Mouse (Mus musculus) kidney, embryonic 14.5 days (tissue): ENCODE data around the gene Dcaf12. TPM values are rescaled to one million over a fixed set of nuclear protein-coding genes. Genes with fewer than 3 reads are reported as not detected.

Experiments
- ATAC-seq: fragments of 200-750 bp; cut with Nextera tagmentation; 2 replicates; pipeline ENCODE4 v1.8.0; 2017; ENCODE audit warnings: moderate number of reproducible peaks, mild to moderate bottlenecking, moderate TSS enrichment, moderate library complexity; ENCODE audit not compliant: low FRiP score, low TSS enrichment
- H3K27ac ChIP-seq: fragments of 300-500 bp; sonication (generic); 2 replicates; pipeline ENCODE4 v1.5.1; 2014; ENCODE audit warnings: low read depth, mild to moderate bottlenecking, low read length, moderate library complexity, mixed read lengths
- H3K27me3 ChIP-seq: fragments of 300-500 bp; sonication (generic); 2 replicates; pipeline ENCODE4 v1.6.1; 2014; ENCODE audit warnings: mild to moderate bottlenecking, low read length; ENCODE audit not compliant: control insufficient read depth, insufficient read depth
- H3K36me3 ChIP-seq: fragments of 300-500 bp; sonication (generic); 2 replicates; pipeline ENCODE4 v1.6.1; 2014; ENCODE audit warnings: low read length, mixed read lengths; ENCODE audit not compliant: control insufficient read depth, insufficient read depth
- H3K4me1 ChIP-seq: fragments of 300-500 bp; sonication (generic); 2 replicates; pipeline ENCODE4 v1.6.1; 2014; ENCODE audit warnings: low read length, mixed read lengths; ENCODE audit not compliant: control insufficient read depth, insufficient read depth
- H3K4me2 ChIP-seq: fragments of 300-500 bp; sonication (generic); replicated peaks from 2 replicates; pipeline ENCODE4 v1.6.1; 2014; ENCODE audit warnings: low read depth, mild to moderate bottlenecking, low read length
- H3K4me3 ChIP-seq: fragments of 300-500 bp; sonication (generic); 2 replicates; pipeline ENCODE4 v1.5.1; 2014; ENCODE audit warnings: mild to moderate bottlenecking, low read length
- H3K9ac ChIP-seq: fragments of 300-500 bp; sonication (generic); 2 replicates; pipeline ENCODE4 v1.6.1; 2014; ENCODE audit warnings: low read depth, mild to moderate bottlenecking, low read length, moderate library complexity
- H3K9me3 ChIP-seq: fragments of 300-500 bp; sonication (generic); 2 replicates; pipeline ENCODE4 v1.6.1; 2016; ENCODE audit warnings: low read length; ENCODE audit not compliant: control insufficient read depth
- WGBS: fragments of 180-500 bp; shearing (Covaris S2); extraction: QIAGEN DNeasy Blood & Tissue Kit; methylation state at CpG from one replicate; pipeline ENCODE4 v1.1.7; 2014; 5-methylcytosine and 5-hydroxymethylcytosine counted together
- polyA plus RNA-seq: library from polyadenylated mRNA; unstranded; fragments of >200 nt; fragmentation: Nextera tagmentation; extraction: Ambion mirVana; gene quantifications from 2 replicates; pipeline ENCODE4 v1.2.1, GENCODE M21; 2014

Dcaf12 gene
- polyA plus RNA-seq, 1 experiment from 2014 or later: 53.0 TPM

DNA sequence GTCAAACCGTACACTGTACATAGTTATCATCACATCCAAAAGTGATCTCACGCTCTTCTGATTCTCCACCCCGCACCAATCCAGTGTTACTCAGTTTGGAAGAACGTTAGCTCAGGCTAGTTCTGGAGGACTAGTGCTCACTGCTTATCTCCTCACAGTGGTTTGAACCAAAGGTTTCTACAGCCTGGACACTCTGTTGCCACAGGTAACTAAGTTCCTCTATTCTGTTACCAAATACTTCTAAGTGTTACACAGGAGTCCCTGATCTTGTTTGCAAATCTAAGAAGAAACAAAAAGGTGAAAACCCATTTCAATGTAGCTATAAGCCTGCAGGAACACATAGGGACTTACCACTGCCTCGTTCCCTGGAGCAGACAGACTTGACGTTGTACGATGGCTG lies 18.7 kb downstream of the Dcaf12 start:
- Histone ChIP-seq H3K27ac (no peak overlapping the region), H3K4me2 (no peak overlapping the region), H3K4me3 (no peak overlapping the region), H3K36me3 (peaks cover 95% of the 10 kb centered on the region), H3K9me3 (no peaks in the 10 kb centered on the region), H3K27me3 (no peaks in the 10 kb centered on the region), H3K9ac (no peak overlapping the region), H3K4me1 (no peaks in the 10 kb centered on the region)
- 96% methylated on average over 7 of the region's 7 CpGs for WGBS
- ATAC-seq: no peak

DNA sequence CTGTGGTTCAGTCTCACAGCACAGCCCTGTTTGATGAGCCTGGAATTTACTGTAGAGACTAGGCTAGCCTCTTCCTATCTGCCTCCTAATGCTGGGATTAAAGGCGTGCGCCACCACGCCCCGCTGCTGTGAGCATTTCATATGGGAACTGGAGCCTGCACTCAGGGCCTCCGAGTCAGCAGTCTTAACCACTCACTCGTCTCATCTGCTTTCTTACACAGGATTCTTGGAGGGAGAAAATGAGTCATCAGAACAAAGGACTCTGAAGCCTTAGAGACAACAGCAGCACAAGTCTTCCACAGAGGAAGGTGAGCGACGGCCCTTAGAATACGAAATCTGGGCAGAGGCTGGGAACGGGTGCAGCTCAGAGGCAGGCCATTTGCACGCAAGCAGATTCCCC lies 19.2 kb downstream of the Dcaf12 start:
- WGBS: 95% methylated on average over 11 of the region's 11 CpGs
- H3K9ac ChIP-seq: no peak overlapping the region
- H3K27me3 ChIP-seq: no peaks in the 10 kb centered on the region
- no peak for ATAC-seq
- no peaks in the 10 kb centered on the region for H3K9me3 ChIP-seq
- no peaks in the 10 kb centered on the region for H3K4me1 ChIP-seq
- peaks cover 95% of the 10 kb centered on the region for H3K36me3 ChIP-seq
- no peak overlapping the region for H3K4me3 ChIP-seq
- no peak overlapping the region for H3K27ac ChIP-seq
- H3K4me2 ChIP-seq: no peak overlapping the region

DNA sequence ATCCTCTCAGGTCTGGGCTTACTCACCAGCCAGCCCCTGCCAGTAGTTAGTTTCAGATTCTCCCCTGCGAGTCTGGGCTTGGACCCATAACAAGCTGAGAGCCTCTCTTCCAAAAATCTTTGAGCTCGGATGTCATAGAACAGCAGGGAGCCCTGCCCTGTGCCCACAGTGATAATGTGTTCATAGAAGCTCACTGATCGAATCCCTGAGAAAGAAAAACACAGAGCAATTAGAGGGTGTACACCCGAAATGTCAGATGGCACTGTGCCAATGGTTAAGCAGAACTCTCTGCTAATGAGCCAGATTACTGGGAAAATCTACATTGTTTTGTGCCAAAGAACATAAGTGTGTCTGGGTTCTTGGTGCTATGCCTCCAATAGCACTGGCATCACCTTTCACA lies 20.8 kb downstream of the Dcaf12 start:
- peaks cover 83% of the 10 kb centered on the region for H3K36me3 ChIP-seq
- H3K27ac ChIP-seq: no peak overlapping the region

DNA sequence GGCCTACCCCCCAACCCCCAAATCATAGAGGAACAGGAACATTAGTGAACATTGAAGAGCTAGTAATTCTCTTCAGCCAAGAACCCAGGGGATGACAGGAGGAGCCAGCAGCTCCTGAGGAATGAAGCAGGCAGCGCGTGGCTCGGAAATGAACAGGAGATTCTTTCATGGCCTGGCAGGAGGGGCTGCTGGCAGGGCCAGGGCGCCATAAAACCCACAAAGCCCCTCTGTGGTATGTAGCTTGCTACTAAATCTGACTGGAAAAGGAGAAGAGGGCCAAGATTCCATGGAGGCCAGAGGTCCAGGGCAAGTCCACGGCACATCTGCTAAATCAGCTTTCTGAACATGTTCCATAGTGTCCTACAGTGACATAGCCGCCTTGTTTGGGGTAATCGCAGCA lies 24.9 kb downstream of the Dcaf12 start:
- 76% methylated on average over 7 of the region's 7 CpGs for WGBS
- no peak for ATAC-seq
- no peaks in the 10 kb centered on the region for H3K27me3 ChIP-seq
- no peak overlapping the region for H3K9ac ChIP-seq
- no peaks in the 10 kb centered on the region for H3K4me1 ChIP-seq
- H3K4me3 ChIP-seq: no peak overlapping the region
- H3K4me2 ChIP-seq: no peak overlapping the region
- H3K27ac ChIP-seq: no peak overlapping the region
- no peaks in the 10 kb centered on the region for H3K9me3 ChIP-seq
- peaks cover 45% of the 10 kb centered on the region for H3K36me3 ChIP-seq

More for the DNA sequence above, 20.8 kb downstream of the Dcaf12 start:
- no peak for ATAC-seq
- H3K4me2 ChIP-seq: no peak overlapping the region
- 84% methylated on average over 4 of the region's 4 CpGs for WGBS
- H3K9ac ChIP-seq: no peak overlapping the region
- no peaks in the 10 kb centered on the region for H3K27me3 ChIP-seq
- no peaks in the 10 kb centered on the region for H3K4me1 ChIP-seq
- H3K4me3 ChIP-seq: no peak overlapping the region
- H3K9me3 ChIP-seq: no peaks in the 10 kb centered on the region

DNA sequence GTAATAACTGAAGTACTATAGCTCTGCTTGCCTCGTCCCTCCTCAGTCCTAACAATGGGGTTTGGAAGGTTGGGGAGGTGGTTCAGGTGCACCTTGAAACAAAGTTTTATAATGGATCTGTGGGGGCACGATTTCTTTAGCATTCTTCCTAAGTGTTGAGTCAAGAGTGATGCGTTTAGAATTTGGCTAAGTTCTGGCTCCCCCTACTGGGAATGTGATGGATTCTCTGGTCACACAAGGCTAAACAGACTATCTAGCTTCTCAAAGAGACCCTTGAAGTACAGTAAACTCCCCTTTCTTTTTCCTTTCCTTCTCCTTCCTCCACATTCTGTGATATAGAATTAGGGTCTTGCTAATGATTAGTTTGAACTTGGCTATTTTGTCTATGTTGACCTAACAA lies 28.3 kb downstream of the Dcaf12 start:
- WGBS: 31% methylated on average over 3 of the region's 3 CpGs
- no peak overlapping the region for H3K9ac ChIP-seq
- H3K9me3 ChIP-seq: no peaks in the 10 kb centered on the region
- no peak overlapping the region for H3K4me3 ChIP-seq
- peaks cover 13% of the 10 kb centered on the region for H3K36me3 ChIP-seq
- ATAC-seq: peak; percentile 67; the same call in 1 of the 2 replicates
- no peaks in the 10 kb centered on the region for H3K4me1 ChIP-seq
- no peak overlapping the region for H3K4me2 ChIP-seq
- H3K27me3 ChIP-seq: no peaks in the 10 kb centered on the region
- H3K27ac ChIP-seq: no peak overlapping the region

DNA sequence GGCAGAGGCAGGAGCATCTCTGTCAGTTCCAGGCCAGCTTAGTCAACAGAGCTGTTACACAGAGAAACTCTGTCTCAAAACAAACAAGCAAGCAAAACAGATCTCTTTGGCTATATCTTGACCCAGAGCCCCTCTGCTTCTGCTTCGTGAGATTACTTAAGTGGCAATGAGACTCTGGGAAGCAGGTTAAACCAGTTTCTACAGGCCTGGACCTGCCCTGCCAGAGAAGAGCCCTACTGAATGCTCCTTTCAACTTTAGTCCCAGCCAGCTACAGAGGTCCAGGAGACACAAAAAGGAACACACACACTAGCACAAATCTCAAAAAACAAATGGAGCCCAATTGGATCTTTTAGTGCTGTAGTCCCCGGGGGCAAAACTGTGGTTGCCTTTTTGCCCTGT lies 30.6 kb downstream of the Dcaf12 start:
- no peaks in the 10 kb centered on the region for H3K27me3 ChIP-seq
- no peak overlapping the region for H3K4me3 ChIP-seq
- 79% methylated on average over 2 of the region's 2 CpGs for WGBS
- H3K36me3 ChIP-seq: no peaks in the 10 kb centered on the region
- H3K9me3 ChIP-seq: no peaks in the 10 kb centered on the region
- H3K9ac ChIP-seq: no peak overlapping the region
- peak overlapping the region; percentile 9 for H3K27ac ChIP-seq
- H3K4me1 ChIP-seq: no peaks in the 10 kb centered on the region
- H3K4me2 ChIP-seq: no peak overlapping the region
- no peak for ATAC-seq

DNA sequence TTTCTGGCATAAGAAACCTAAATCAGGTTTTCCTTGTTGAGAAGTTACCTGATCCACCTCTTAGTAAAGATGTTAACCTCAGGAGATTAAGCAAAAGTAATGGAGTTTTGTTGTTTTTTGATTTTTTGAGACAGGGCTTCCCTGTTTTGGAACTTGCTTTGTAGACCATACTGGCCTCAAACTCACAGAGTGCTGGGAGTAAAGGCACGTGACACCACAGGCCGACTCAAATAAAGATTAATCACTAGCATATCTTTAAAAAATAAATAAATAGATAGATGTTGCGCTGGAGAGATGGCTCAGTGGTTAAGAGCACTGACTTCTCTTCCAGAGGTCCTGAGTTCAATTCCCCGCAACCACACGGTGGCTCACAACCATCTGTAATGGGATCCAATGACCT lies 38.8 kb downstream of the Dcaf12 start:
- peak overlapping the region; percentile 87 for H3K4me3 ChIP-seq
- ATAC-seq: no peak
- H3K27ac ChIP-seq: peak overlapping the region; percentile 94; the same call in 1 of the 2 replicates
- WGBS: 69% methylated on average over 5 of the region's 5 CpGs
- H3K36me3 ChIP-seq: peaks cover 4% of the 10 kb centered on the region; the same call in 1 of the 2 replicates
- peak overlapping the region; percentile 78 for H3K4me2 ChIP-seq
- H3K9me3 ChIP-seq: no peaks in the 10 kb centered on the region
- H3K27me3 ChIP-seq: no peaks in the 10 kb centered on the region
- H3K9ac ChIP-seq: peak overlapping the region; percentile 92; the same call in 1 of the 2 replicates
- H3K4me1 ChIP-seq: peaks cover 19% of the 10 kb centered on the region

DNA sequence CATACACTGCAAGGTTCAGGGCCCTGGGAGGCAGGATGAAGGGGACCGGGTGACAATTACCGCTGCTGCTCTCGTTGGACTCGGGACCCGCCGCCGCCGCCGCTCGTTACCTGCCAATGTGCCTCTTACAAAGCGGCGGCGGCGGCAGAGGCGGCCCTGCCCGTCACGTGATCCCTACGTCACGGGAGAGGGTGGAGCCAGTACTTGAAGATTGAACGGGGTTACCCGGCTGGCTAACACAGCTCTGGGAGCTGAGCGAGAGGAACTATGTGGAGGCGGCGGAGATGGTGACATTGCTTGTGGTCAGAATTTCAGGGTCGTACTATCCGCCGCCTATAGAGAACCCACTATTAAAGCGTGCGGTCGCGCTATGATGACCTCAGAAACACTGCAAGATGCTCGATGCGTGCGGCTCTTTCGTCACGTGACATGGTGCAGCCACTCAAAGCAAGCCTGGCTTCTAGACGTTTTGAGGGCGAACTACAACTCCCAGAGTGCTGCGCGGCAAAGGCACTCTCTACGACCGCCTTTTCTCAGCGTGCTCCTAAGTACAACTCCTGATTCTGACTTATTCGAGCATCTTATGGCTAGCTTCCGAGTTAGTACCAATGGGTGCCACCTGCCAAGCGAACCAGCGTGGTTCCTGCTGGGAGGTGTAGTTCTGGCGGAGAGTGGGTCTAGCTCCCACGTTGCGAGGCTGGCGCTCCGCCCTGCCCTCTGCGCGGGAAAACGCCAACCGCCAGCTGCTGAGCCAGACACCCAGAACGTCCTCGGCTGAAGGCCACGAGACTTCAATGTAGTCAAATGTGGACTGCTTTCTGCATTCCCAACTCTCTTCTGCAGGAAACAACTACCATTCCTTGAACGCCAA lies 39.5 kb downstream of the Dcaf12 start, which contains the start of gene Ubap2:
Gene Ubap2, minus strand, starts transcription at position 165 of the 871 bp plus-strand sequence.
- ATAC-seq: peak; percentile 97

DNA sequence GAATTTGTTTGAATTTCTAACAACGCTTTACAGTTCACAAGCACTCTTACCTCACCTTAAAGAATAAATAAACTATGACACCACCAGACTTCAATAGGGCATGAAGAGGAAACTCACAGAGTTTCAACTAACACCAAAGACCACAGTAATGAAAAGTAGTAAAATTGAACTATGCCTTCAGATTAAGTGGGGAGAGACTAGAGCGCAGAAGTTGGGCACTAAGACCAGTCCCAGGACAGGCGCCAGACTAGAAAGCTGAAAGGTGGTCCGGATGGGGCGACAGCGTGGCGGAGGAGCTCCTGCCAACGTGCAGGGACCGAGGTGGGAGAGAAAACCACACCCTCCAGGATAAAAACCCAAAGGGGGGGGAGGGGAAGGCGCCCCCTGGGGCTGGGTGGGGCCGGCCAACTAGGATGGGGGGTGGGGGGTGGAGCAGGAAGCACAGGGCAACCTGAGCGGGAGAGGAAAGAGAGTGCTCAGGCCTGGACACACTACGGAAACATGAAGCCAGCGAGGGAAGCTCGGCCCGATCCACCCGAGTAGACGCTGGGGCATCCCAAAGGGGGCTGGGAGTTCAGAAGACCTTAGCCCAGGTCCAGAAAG lies 40.2 kb downstream of the Dcaf12 start:
- Histone ChIP-seq H3K4me2 (peak overlapping the region; percentile 78), H3K27me3 (no peaks in the 10 kb centered on the region), H3K4me1 (peaks cover 19% of the 10 kb centered on the region), H3K27ac (peak overlapping the region; percentile 94), H3K36me3 (peaks cover 15% of the 10 kb centered on the region; the same call in 1 of the 2 replicates), H3K4me3 (peak overlapping the region; percentile 87), H3K9ac (peak overlapping the region; percentile 92), H3K9me3 (no peaks in the 10 kb centered on the region)
- under 1% methylated on average over 18 of the region's 18 CpGs for WGBS
- peak; percentile 70 for ATAC-seq

More for the DNA sequence above, 39.5 kb downstream of the Dcaf12 start, which contains the start of gene Ubap2:
- Histone ChIP-seq H3K27me3 (no peaks in the 10 kb centered on the region), H3K4me3 (peak within 1 kb of the TSS; percentile 87), H3K27ac (peak within 1 kb of the TSS; percentile 94), H3K9me3 (no peaks in the 10 kb centered on the region), H3K36me3 (peaks cover 10% of the 10 kb centered on the region; the same call in 1 of the 2 replicates), H3K4me2 (peak within 1 kb of the TSS; percentile 78), H3K4me1 (peaks cover 19% of the 10 kb centered on the region), H3K9ac (peak within 1 kb of the TSS; percentile 92)
- under 1% methylated on average over 60 of the region's 60 CpGs for WGBS
